Mouse (Mus musculus) stomach, embryonic 16.5 days (tissue): ENCODE data around the gene Klkb1. TPM values are rescaled to one million over a fixed set of nuclear protein-coding genes. Genes with fewer than 3 reads are reported as not detected.

ENCODE experiments used
- ATAC-seq: fragments of 200-750 bp; cut with Nextera tagmentation; 2 replicates; pipeline ENCODE4 v1.8.0; 2017; ENCODE audit warnings: moderate number of reproducible peaks, moderate TSS enrichment; ENCODE audit not compliant: insufficient read depth, low FRiP score
- H3K27ac ChIP-seq: fragments of 300-500 bp; sonication (generic); 2 replicates; pipeline ENCODE4 v1.5.1; 2014; ENCODE audit warnings: low read length
- H3K27me3 ChIP-seq: fragments of 300-500 bp; sonication (generic); 2 replicates; pipeline ENCODE4 v1.6.1; 2014; ENCODE audit warnings: low read length, control low read depth, mixed read lengths; ENCODE audit not compliant: control insufficient read depth, insufficient read depth
- H3K36me3 ChIP-seq: fragments of 300-500 bp; sonication (generic); 2 replicates; pipeline ENCODE4 v1.6.1; 2014; ENCODE audit warnings: low read length; ENCODE audit not compliant: control insufficient read depth, insufficient read depth
- H3K4me1 ChIP-seq: fragments of 300-500 bp; sonication (generic); 2 replicates; pipeline ENCODE4 v1.6.1; 2014; ENCODE audit warnings: low read length, control low read depth, mixed read lengths; ENCODE audit not compliant: control insufficient read depth, insufficient read depth
- H3K4me2 ChIP-seq: fragments of 300-500 bp; sonication (generic); 2 replicates; pipeline ENCODE4 v1.6.1; 2014; ENCODE audit warnings: low read depth, low read length, mixed read lengths
- H3K4me3 ChIP-seq: fragments of 300-500 bp; sonication (generic); replicated peaks from 2 replicates; pipeline ENCODE4 v1.5.1; 2014; ENCODE audit warnings: mild to moderate bottlenecking, low read length
- H3K9ac ChIP-seq: fragments of 300-500 bp; sonication (generic); 2 replicates; pipeline ENCODE4 v1.6.1; 2014; ENCODE audit warnings: low read length
- H3K9me3 ChIP-seq: fragments of 300-500 bp; sonication (generic); replicated peaks from 2 replicates; pipeline ENCODE4 v1.6.1; 2016; ENCODE audit warnings: low read length, control low read depth; ENCODE audit not compliant: control insufficient read depth
- WGBS: fragments of 180-500 bp; shearing (Covaris S2); extraction: QIAGEN DNeasy Blood & Tissue Kit; methylation state at CpG from one replicate; pipeline ENCODE4 v1.1.7; 2014; 5-methylcytosine and 5-hydroxymethylcytosine counted together
- polyA plus RNA-seq: library from polyadenylated mRNA; unstranded; fragments of >200 nt; fragmentation: Nextera tagmentation; extraction: Ambion mirVana; gene quantifications from 2 replicates; pipeline ENCODE4 v1.2.1, GENCODE M21; 2015

Gene Klkb1
- polyA plus RNA-seq, 1 experiment from 2014 or later: 0.48 TPM

GRCm38 (mm10) chr8:45281630-45282029, 13.0 kb downstream of the Klkb1 start:
- Histone ChIP-seq H3K4me3 (no peak overlapping the region), H3K9ac (no peak overlapping the region), H3K27me3 (no peaks in the 10 kb centered on the region), H3K36me3 (no peaks in the 10 kb centered on the region), H3K27ac (no peak overlapping the region), H3K9me3 (no peaks in the 10 kb centered on the region), H3K4me1 (no peaks in the 10 kb centered on the region), H3K4me2 (no peak overlapping the region)
- WGBS: 64% methylated on average over 8 of the region's 8 CpGs
- no peak for ATAC-seq

- Histone ChIP-seq H3K27ac (no peak overlapping the region), H3K36me3 (no peaks in the 10 kb centered on the region), H3K4me1 (no peaks in the 10 kb centered on the region), H3K9me3 (no peaks in the 10 kb centered on the region), H3K9ac (no peak overlapping the region), H3K4me2 (no peak overlapping the region), H3K4me3 (no peak overlapping the region), H3K27me3 (no peaks in the 10 kb centered on the region)
- 56% methylated on average over 3 of the region's 3 CpGs for WGBS
- no peak for ATAC-seq
These were observed 17.2 kb downstream of the Klkb1 start for GRCm38 (mm10) chr8:45277453-45277852.

GRCm38 (mm10) chr8:45274317-45274716, 20.3 kb downstream of the Klkb1 start:
- H3K4me2 ChIP-seq: no peak overlapping the region
- no peak for ATAC-seq
- H3K27ac ChIP-seq: no peak overlapping the region
- H3K4me1 ChIP-seq: no peaks in the 10 kb centered on the region
- H3K4me3 ChIP-seq: no peak overlapping the region
- no peaks in the 10 kb centered on the region for H3K27me3 ChIP-seq
- H3K9me3 ChIP-seq: no peaks in the 10 kb centered on the region
- H3K36me3 ChIP-seq: no peaks in the 10 kb centered on the region
- 72% methylated on average over 4 of the region's 4 CpGs for WGBS
- H3K9ac ChIP-seq: no peak overlapping the region

GRCm38 (mm10) chr8:45269056-45269455, 25.6 kb downstream of the Klkb1 start:
- no peak for ATAC-seq
- Histone ChIP-seq H3K4me2 (no peak overlapping the region), H3K27ac (no peak overlapping the region), H3K9ac (no peak overlapping the region), H3K4me1 (peaks cover 3% of the 10 kb centered on the region), H3K36me3 (no peaks in the 10 kb centered on the region), H3K27me3 (no peaks in the 10 kb centered on the region), H3K9me3 (no peaks in the 10 kb centered on the region), H3K4me3 (no peak overlapping the region)

- ATAC-seq: no peak
- H3K9ac ChIP-seq: no peak overlapping the region
- H3K4me1 ChIP-seq: peaks cover 3% of the 10 kb centered on the region
- H3K27me3 ChIP-seq: no peaks in the 10 kb centered on the region
- no peaks in the 10 kb centered on the region for H3K9me3 ChIP-seq
- H3K36me3 ChIP-seq: no peaks in the 10 kb centered on the region
- no peak overlapping the region for H3K4me3 ChIP-seq
- no peak overlapping the region for H3K4me2 ChIP-seq
- H3K27ac ChIP-seq: no peak overlapping the region
These were observed 26.2 kb downstream of the Klkb1 start for GRCm38 (mm10) chr8:45268485-45268884.

GRCm38 (mm10) chr8:45267611-45268391, 26.9 kb downstream of the Klkb1 start:
- 0 out of 2 replicates have a peak, but pooled peaks have one; percentile 13 for ATAC-seq
- WGBS: 58% methylated on average over 4 of the region's 4 CpGs
- Histone ChIP-seq H3K36me3 (no peaks in the 10 kb centered on the region), H3K27me3 (no peaks in the 10 kb centered on the region), H3K9ac (no peak overlapping the region), H3K4me1 (peaks cover 3% of the 10 kb centered on the region), H3K4me3 (no peak overlapping the region), H3K4me2 (no peak overlapping the region), H3K9me3 (no peaks in the 10 kb centered on the region), H3K27ac (no peak overlapping the region)

GRCm38 (mm10) chr8:45266993-45267392, 27.7 kb downstream of the Klkb1 start:
- no peak overlapping the region for H3K4me2 ChIP-seq
- ATAC-seq: peak; percentile 35; the same call in 1 of the 2 replicates
- no peak overlapping the region for H3K27ac ChIP-seq
- H3K36me3 ChIP-seq: no peaks in the 10 kb centered on the region
- no peak overlapping the region for H3K4me3 ChIP-seq
- WGBS: 44% methylated on average over 8 of the region's 8 CpGs
- H3K9ac ChIP-seq: no peak overlapping the region
- H3K9me3 ChIP-seq: no peaks in the 10 kb centered on the region
- peaks cover 3% of the 10 kb centered on the region for H3K4me1 ChIP-seq
- no peaks in the 10 kb centered on the region for H3K27me3 ChIP-seq

GRCm38 (mm10) chr8:45264918-45265317, 29.7 kb downstream of the Klkb1 start:
- Histone ChIP-seq H3K27ac (no peak overlapping the region), H3K4me1 (peaks cover 3% of the 10 kb centered on the region), H3K9me3 (no peaks in the 10 kb centered on the region), H3K9ac (no peak overlapping the region), H3K4me3 (no peak overlapping the region), H3K27me3 (no peaks in the 10 kb centered on the region), H3K36me3 (no peaks in the 10 kb centered on the region), H3K4me2 (no peak overlapping the region)
- peak; percentile 76 for ATAC-seq
- WGBS: 73% methylated on average over 4 of the region's 4 CpGs

- Histone ChIP-seq H3K4me3 (no peak overlapping the region), H3K27ac (no peak overlapping the region), H3K9me3 (no peaks in the 10 kb centered on the region), H3K27me3 (no peaks in the 10 kb centered on the region), H3K36me3 (no peaks in the 10 kb centered on the region), H3K9ac (no peak overlapping the region), H3K4me1 (peaks cover under 1% of the 10 kb centered on the region), H3K4me2 (no peak overlapping the region)
- no peak for ATAC-seq
- WGBS: 84% methylated on average over 3 of the region's 3 CpGs
These were observed 31.8 kb downstream of the Klkb1 start for GRCm38 (mm10) chr8:45262851-45263250.
